Mouse (Mus musculus) intestine, embryonic 14.5 days (tissue): ENCODE data around the gene Rwdd4a. TPM values are rescaled to one million over a fixed set of nuclear protein-coding genes. Genes with fewer than 3 reads are reported as not detected.

Experiments used
- ATAC-seq: fragments of 200-750 bp; cut with Nextera tagmentation; replicated peaks from 2 replicates; pipeline ENCODE4 v1.8.0; 2017; ENCODE audit warnings: low read depth, moderate number of reproducible peaks, moderate TSS enrichment, moderate library complexity; ENCODE audit not compliant: low FRiP score, low TSS enrichment
- DNase-seq: peaks from one replicate; pipeline ENCODE4 v3.0.0-alpha.2; 2018; ENCODE audit warnings: low spot score
- H3K27ac ChIP-seq: fragments of 300-500 bp; sonication (generic); 2 replicates; pipeline ENCODE4 v1.5.1; 2014; ENCODE audit warnings: low read depth, mild to moderate bottlenecking, control low read depth
- H3K27me3 ChIP-seq: fragments of 300-500 bp; sonication (generic); replicated peaks from 2 replicates; pipeline ENCODE4 v1.6.1; 2014; ENCODE audit warnings: low read length, control low read depth; ENCODE audit not compliant: control insufficient read depth, insufficient read depth
- H3K36me3 ChIP-seq: fragments of 300-500 bp; sonication (generic); 2 replicates; pipeline ENCODE4 v1.6.1; 2014; ENCODE audit warnings: low read length, control low read depth; ENCODE audit not compliant: control insufficient read depth, insufficient read depth
- H3K4me1 ChIP-seq: fragments of 300-500 bp; sonication (generic); replicated peaks from 2 replicates; pipeline ENCODE4 v1.6.1; 2014; ENCODE audit warnings: low read length, control low read depth, mixed read lengths; ENCODE audit not compliant: control insufficient read depth, insufficient read depth
- H3K4me2 ChIP-seq: fragments of 300-500 bp; sonication (generic); 2 replicates; pipeline ENCODE4 v1.6.1; 2014; ENCODE audit warnings: low read length
- H3K4me3 ChIP-seq: fragments of 300-500 bp; sonication (generic); 2 replicates; pipeline ENCODE4 v1.5.1; 2014; ENCODE audit warnings: low read depth, low read length, control low read depth, mixed read lengths
- H3K9ac ChIP-seq: fragments of 300-500 bp; sonication (generic); 2 replicates; pipeline ENCODE4 v1.6.1; 2014; ENCODE audit warnings: mild to moderate bottlenecking, low read length
- H3K9me3 ChIP-seq: fragments of 300-500 bp; sonication (generic); 2 replicates; pipeline ENCODE4 v1.6.1; 2016; ENCODE audit warnings: low read length, control low read depth; ENCODE audit not compliant: control insufficient read depth
- WGBS: fragments of 180-500 bp; shearing (Covaris S2); extraction: QIAGEN DNeasy Blood & Tissue Kit; methylation state at CpG from one replicate; pipeline ENCODE4 v1.1.7; 2014; 5-methylcytosine and 5-hydroxymethylcytosine counted together
- polyA plus RNA-seq: library from polyadenylated mRNA; unstranded; fragments of >200 nt; fragmentation: Nextera tagmentation; extraction: Ambion mirVana; gene quantifications from 2 replicates; pipeline ENCODE4 v1.2.1, GENCODE M21; 2014

The Rwdd4a gene
- polyA plus RNA-seq, 1 experiment from 2014 or later = 44.4 TPM

GRCm38 (mm10) chr8:47558274-47558673 lies 24.8 kb downstream of the Rwdd4a start:
- Histone ChIP-seq H3K27ac (no peak overlapping the region), H3K4me2 (no peak overlapping the region), H3K9me3 (no peaks in the 10 kb centered on the region), H3K9ac (no peak overlapping the region), H3K4me3 (no peak overlapping the region), H3K36me3 (0 out of 2 replicates have a peak, but pooled peaks cover 2% of the 10 kb centered on the region), H3K4me1 (no peaks in the 10 kb centered on the region), H3K27me3 (no peaks in the 10 kb centered on the region)
- WGBS = 34% methylated on average over 7 of the region's 7 CpGs
- DNase-seq (no peak), ATAC-seq (no peak)

DNA sequence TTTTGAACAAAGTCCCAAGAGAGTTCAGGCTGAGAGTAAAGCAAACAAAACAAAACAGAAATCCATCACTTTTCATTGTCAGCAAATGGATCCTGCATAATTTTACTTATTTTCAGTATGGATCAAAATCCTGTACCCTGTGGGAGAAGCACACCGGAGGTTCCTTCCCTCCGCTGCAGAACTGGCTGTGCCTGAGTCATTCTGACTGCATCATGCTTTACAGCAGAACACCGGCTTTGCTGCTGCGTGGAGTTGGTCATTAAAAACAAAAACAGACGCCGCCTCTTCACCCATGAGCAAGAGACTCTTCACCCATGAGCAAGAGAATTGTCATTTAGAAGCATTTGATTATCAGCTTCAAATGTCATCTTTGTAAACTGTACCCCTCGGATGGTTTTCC lies 27.3 kb downstream of the Rwdd4a start:
- Histone ChIP-seq H3K4me1 (no peaks in the 10 kb centered on the region), H3K4me3 (no peak overlapping the region), H3K27ac (no peak overlapping the region), H3K27me3 (no peaks in the 10 kb centered on the region), H3K36me3 (no peaks in the 10 kb centered on the region), H3K9ac (no peak overlapping the region), H3K4me2 (no peak overlapping the region), H3K9me3 (no peaks in the 10 kb centered on the region)
- no peak for ATAC-seq
- no peak for DNase-seq
- WGBS = 88% methylated on average over 7 of the region's 7 CpGs

- DNase-seq (no peak), ATAC-seq (no peak)
- no peak overlapping the region for H3K9ac ChIP-seq
- H3K27me3 ChIP-seq = no peaks in the 10 kb centered on the region
- no peak overlapping the region for H3K4me3 ChIP-seq
- 93% methylated on average over 6 of the region's 6 CpGs for WGBS
- no peaks in the 10 kb centered on the region for H3K36me3 ChIP-seq
- no peaks in the 10 kb centered on the region for H3K4me1 ChIP-seq
- no peak overlapping the region for H3K4me2 ChIP-seq
- H3K9me3 ChIP-seq = no peaks in the 10 kb centered on the region
- no peak overlapping the region for H3K27ac ChIP-seq
These were observed 33.1 kb downstream of the Rwdd4a start for GRCm38 (mm10) chr8:47566551-47566950.

- no peaks in the 10 kb centered on the region for H3K27me3 ChIP-seq
- H3K36me3 ChIP-seq = no peaks in the 10 kb centered on the region
- no peak overlapping the region for H3K27ac ChIP-seq
- no peak overlapping the region for H3K9ac ChIP-seq
- no peaks in the 10 kb centered on the region for H3K4me1 ChIP-seq
- 46% methylated on average over 5 of the region's 5 CpGs for WGBS
- H3K4me2 ChIP-seq = no peak overlapping the region
- no peak overlapping the region for H3K4me3 ChIP-seq
- ATAC-seq (no peak), DNase-seq (no peak)
- H3K9me3 ChIP-seq = no peaks in the 10 kb centered on the region
These were observed 34.6 kb downstream of the Rwdd4a start for GRCm38 (mm10) chr8:47568098-47568497.

- no peak overlapping the region for H3K4me2 ChIP-seq
- no peaks in the 10 kb centered on the region for H3K27me3 ChIP-seq
- no peaks in the 10 kb centered on the region for H3K4me1 ChIP-seq
- no peak overlapping the region for H3K4me3 ChIP-seq
- no peaks in the 10 kb centered on the region for H3K36me3 ChIP-seq
- H3K9me3 ChIP-seq = no peaks in the 10 kb centered on the region
- 89% methylated on average over 6 of the region's 6 CpGs for WGBS
- no peak for DNase-seq
- H3K9ac ChIP-seq = no peak overlapping the region
- no peak for ATAC-seq
- H3K27ac ChIP-seq = no peak overlapping the region
These were observed 36.7 kb downstream of the Rwdd4a start for GRCm38 (mm10) chr8:47570161-47570560.

DNA sequence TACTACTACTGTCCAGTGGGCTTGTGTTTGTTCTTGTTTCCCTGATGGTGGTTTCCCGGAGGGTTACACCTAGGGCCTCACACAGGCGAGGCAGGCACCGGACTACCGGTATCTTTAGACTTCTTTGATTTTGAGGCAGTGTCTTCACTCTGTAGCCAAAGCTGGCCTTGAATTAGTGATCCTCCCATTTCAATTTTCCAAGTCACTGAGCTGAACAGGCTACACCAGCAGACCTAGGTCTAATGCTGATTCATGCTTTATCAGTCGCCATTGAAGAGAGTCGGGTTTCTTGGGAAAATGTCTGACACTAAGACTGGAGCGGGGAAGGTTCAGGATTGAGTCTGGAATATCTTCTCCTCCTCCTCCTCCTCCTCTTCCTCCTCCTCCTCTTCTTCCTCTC lies 40.0 kb downstream of the Rwdd4a start:
- Histone ChIP-seq H3K4me3 (no peak overlapping the region), H3K9me3 (0 out of 2 replicates have a peak, but pooled peaks cover 2% of the 10 kb centered on the region), H3K4me2 (no peak overlapping the region), H3K27me3 (no peaks in the 10 kb centered on the region), H3K27ac (no peak overlapping the region), H3K36me3 (no peaks in the 10 kb centered on the region), H3K9ac (no peak overlapping the region), H3K4me1 (no peaks in the 10 kb centered on the region)
- ATAC-seq = no peak
- DNase-seq = no peak
- WGBS = 87% methylated on average over 7 of the region's 7 CpGs

GRCm38 (mm10) chr8:47581454-47581853 lies 48.0 kb downstream of the Rwdd4a start:
- Histone ChIP-seq H3K9me3 (no peaks in the 10 kb centered on the region), H3K4me2 (no peak overlapping the region), H3K27ac (no peak overlapping the region), H3K4me3 (no peak overlapping the region), H3K9ac (no peak overlapping the region), H3K4me1 (no peaks in the 10 kb centered on the region), H3K36me3 (no peaks in the 10 kb centered on the region), H3K27me3 (no peaks in the 10 kb centered on the region)
- WGBS = 83% methylated on average over 7 of the region's 7 CpGs
- DNase-seq (no peak), ATAC-seq (no peak)

DNA sequence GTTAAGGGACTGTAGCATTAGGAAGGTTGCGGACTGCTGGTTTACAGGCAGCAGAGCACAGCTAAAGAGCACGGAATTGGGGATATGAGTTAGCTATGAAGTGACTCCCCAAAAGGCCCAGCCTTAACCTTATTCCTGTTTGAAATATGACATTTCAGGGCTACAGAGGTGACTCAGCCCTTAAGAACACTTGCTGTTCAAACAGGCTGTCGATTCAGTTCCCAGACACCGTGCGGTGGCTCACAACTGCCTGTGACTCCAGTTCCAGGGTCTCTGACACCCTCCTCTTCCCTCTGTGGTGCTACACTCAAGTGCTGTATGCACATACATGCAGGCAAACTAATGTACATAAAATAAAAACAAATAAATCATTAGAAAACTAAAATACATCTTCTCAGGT lies 55.2 kb downstream of the Rwdd4a start:
- 89% methylated on average over 5 of the region's 5 CpGs for WGBS
- Histone ChIP-seq H3K9me3 (0 out of 2 replicates have a peak, but pooled peaks cover 3% of the 10 kb centered on the region), H3K27ac (no peak overlapping the region), H3K27me3 (no peaks in the 10 kb centered on the region), H3K9ac (no peak overlapping the region), H3K4me1 (no peaks in the 10 kb centered on the region), H3K4me2 (no peak overlapping the region), H3K4me3 (no peak overlapping the region), H3K36me3 (no peaks in the 10 kb centered on the region)
- ATAC-seq (no peak), DNase-seq (no peak)

DNA sequence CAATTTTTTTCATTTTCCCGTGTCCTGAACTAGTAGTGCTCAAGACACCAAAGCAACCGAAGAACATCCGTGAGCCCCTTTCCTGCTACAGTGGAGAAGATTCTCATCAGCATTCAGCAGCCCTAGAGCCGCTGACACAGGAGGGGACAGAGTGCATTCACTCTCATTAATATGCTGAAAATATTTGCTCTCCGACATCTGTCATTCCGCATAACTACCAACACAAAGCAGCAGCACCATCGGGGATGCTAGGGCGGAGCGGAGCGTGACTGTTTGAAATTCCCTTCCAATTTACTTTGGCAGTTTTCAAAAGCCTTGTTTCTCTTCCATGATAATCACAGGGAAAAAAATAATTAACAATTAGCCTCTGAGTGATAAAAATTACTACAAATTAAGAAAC lies 56.9 kb downstream of the Rwdd4a start:
- Histone ChIP-seq H3K9ac (no peak overlapping the region), H3K36me3 (no peaks in the 10 kb centered on the region), H3K27me3 (no peaks in the 10 kb centered on the region), H3K4me2 (no peak overlapping the region), H3K9me3 (0 out of 2 replicates have a peak, but pooled peaks cover 3% of the 10 kb centered on the region), H3K27ac (no peak overlapping the region), H3K4me3 (no peak overlapping the region), H3K4me1 (no peaks in the 10 kb centered on the region)
- WGBS = 88% methylated on average over 10 of the region's 10 CpGs
- ATAC-seq (no peak), DNase-seq (no peak)
